Mouse (Mus musculus) lung, adult 2 months (tissue): ENCODE data around the gene Crip3.

Experiments used
- CTCF ChIP-seq: fragments of 200-500 bp; IDR thresholded peaks from 2 replicates; pipeline ENCODE4 v1.5.1; 2011; ENCODE audit warnings: mild to moderate bottlenecking, low read length, control low read depth; ENCODE audit not compliant: insufficient read depth
- POLR2A ChIP-seq: fragments of 200-500 bp; IDR thresholded peaks from 2 replicates; pipeline ENCODE4 v1.6.1; 2011; ENCODE audit warnings: low read depth, mild to moderate bottlenecking, control low read depth, low read length, borderline replicate concordance; ENCODE audit errors: extremely low read depth

DNA sequence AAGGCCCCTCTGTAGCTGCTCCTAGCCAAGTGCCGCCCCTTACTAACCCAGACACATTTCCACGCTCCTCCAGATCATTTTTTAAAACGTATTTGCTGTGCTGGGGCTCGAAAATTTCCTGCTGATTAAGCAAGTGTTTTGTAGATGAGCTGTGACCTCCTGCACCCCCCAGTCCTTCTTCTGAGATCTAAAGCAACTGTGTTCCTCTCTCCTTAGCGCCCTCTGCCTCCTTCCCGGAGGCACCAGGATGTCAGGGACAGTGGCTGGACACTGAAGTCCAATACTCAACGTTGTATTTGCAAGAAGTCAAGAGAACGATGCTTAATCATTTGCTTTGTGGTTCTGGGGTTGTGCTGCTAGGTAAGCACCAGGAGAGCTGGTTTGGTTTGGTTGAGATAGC, 32.6 kb downstream of the Crip3 start:
- TF ChIP-seq CTCF, result no peak
- TF ChIP-seq POLR2A, result no peak
